Mouse (Mus musculus) G1E (cell line): ENCODE data around the gene Mpeg1.

Experiments
- CTCF ChIP-seq: IDR thresholded peaks from 2 replicates; pipeline ENCODE4 v1.5.1; 2012; ENCODE audit warnings: low read depth, low read length, inconsistent platforms, mixed read lengths
- GATA1 ChIP-seq: IDR thresholded peaks from 2 replicates; pipeline ENCODE4 v1.6.1; 2012; ENCODE audit warnings: borderline replicate concordance, low read length, inconsistent platforms, mixed read lengths
- POLR2AphosphoS5 ChIP-seq: IDR thresholded peaks from 2 replicates; pipeline ENCODE4 v1.6.1; 2012; ENCODE audit warnings: low read depth, low read length, inconsistent platforms; ENCODE audit not compliant: insufficient replicate concordance

GRCm38 (mm10) chr19:12473201-12473641 is 12.6 kb downstream of the Mpeg1 start:
- TF ChIP-seq CTCF (no peak), POLR2AphosphoS5 (no peak), GATA1 (no peak)
